Mouse (Mus musculus): ENCODE data around the gene Abhd11. TPM values are rescaled to one million over a fixed set of nuclear protein-coding genes. Genes with fewer than 3 reads are reported as not detected.
A peak's percentile ranks its signal among the peaks of the same experiment; 100 is the strongest.

The Abhd11 gene
- polyA plus RNA-seq, 1 experiment from 2014 or later: 42.7 TPM

GRCm38 (mm10) chr5:135023344-135024173 lies 14.6 kb downstream of the Abhd11 start, which contains the start of gene Stx1a:
Gene Stx1a (plus strand): TSS chr5:135023482.
- no peaks in the 10 kb centered on the region for H3K9me3 ChIP-seq (replicated peaks; ENCODE audit: control insufficient read depth, low read length)
- H3K4me1 ChIP-seq (ENCODE audit: control insufficient read depth, insufficient read depth, low read length): peaks cover 3% of the 10 kb centered on the region
- no peaks in the 10 kb centered on the region for H3K36me3 ChIP-seq (replicated peaks; ENCODE audit: control insufficient read depth, insufficient read depth, low read depth, low read length)
- peak within 1 kb of the TSS; percentile 73 for H3K9ac ChIP-seq (replicated peaks; ENCODE audit: low read length)
- DNase-seq (ENCODE audit: low spot score) (peak; percentile 95), ATAC-seq (replicated peaks; ENCODE audit: insufficient number of reproducible peaks, low FRiP score, low TSS enrichment, low read depth) (peak; percentile 88)
- H3K4me2 ChIP-seq (ENCODE audit: low read depth, low read length): peak within 1 kb of the TSS; percentile 97
- H3K4me3 ChIP-seq (ENCODE audit: low read depth, low read length): peak within 1 kb of the TSS; percentile 77
- 0 out of 2 replicates have a peak within 1 kb of the TSS, but pooled peaks have one; percentile 0 for H3K27ac ChIP-seq (replicated peaks; ENCODE audit: low read depth, low read length)
- WGBS: under 1% methylated on average over 60 of the region's 61 CpGs
- H3K27me3 ChIP-seq (ENCODE audit: control insufficient read depth, insufficient read depth, low read length): no peaks in the 10 kb centered on the region

DNA sequence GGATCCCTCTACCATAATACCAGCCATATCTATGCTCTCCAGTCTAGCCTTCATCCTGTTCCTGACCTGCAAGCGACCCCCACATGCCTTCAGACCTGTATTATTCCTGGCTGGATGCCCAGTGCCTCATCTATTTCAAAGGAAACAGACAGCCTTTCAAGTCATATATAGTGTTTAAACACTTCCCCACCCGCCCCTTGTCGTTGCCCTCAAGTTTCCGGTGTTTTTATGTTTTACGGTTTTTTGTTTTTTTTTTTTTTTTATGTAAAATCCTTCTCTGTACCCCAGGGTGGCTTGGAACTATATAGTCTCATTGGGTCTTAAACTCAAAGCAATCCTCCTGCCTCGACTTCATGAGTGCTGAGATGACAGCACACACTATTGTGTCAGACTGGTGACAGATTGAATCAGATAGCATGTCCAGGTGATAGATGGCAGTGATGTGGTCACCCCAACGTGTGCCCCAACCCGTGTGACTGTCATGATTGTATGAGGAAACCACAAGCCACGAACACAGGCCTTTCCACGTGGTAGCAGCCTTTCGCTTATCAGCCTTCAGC lies 15.8 kb downstream of the Abhd11 start:
- 69% methylated on average over 11 of the region's 11 CpGs for WGBS
- Histone ChIP-seq H3K27ac (replicated peaks; ENCODE audit: low read depth, low read length) (no peak overlapping the region), H3K4me1 (ENCODE audit: control insufficient read depth, insufficient read depth, low read length) (peaks cover 3% of the 10 kb centered on the region), H3K9me3 (replicated peaks; ENCODE audit: control insufficient read depth, low read length) (no peaks in the 10 kb centered on the region), H3K27me3 (ENCODE audit: control insufficient read depth, insufficient read depth, low read length) (no peaks in the 10 kb centered on the region), H3K4me2 (ENCODE audit: low read depth, low read length) (peak overlapping the region; percentile 97), H3K9ac (replicated peaks; ENCODE audit: low read length) (no peak overlapping the region), H3K36me3 (replicated peaks; ENCODE audit: control insufficient read depth, insufficient read depth, low read depth, low read length) (no peaks in the 10 kb centered on the region), H3K4me3 (ENCODE audit: low read depth, low read length) (peak overlapping the region; percentile 77)
- ATAC-seq (replicated peaks; ENCODE audit: insufficient number of reproducible peaks, low FRiP score, low TSS enrichment, low read depth) (no peak), DNase-seq (ENCODE audit: low spot score) (peak; percentile 63)

DNA sequence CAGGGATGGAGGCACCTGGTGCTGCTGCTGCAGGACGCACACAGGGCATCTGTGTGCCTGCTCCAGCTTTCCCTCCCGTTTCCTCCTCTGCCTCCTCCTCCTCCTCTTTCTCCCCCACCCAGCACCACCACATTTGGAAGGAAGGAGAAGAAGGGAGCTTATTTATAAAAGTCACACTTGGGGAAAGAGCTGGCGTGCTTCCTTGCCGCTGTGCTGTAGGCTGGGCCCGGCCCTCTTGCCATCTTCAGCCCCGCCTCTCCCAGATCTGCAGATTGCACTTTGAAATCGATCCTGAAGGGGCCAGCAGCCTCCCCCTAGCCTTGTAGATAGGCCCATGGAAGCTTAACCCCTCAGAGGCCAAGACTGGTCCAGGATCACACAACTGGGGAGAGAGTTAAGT lies 16.9 kb downstream of the Abhd11 start:
- 13% methylated on average over 7 of the region's 7 CpGs for WGBS
- H3K4me3 ChIP-seq (ENCODE audit: low read depth, low read length): no peak overlapping the region

DNA sequence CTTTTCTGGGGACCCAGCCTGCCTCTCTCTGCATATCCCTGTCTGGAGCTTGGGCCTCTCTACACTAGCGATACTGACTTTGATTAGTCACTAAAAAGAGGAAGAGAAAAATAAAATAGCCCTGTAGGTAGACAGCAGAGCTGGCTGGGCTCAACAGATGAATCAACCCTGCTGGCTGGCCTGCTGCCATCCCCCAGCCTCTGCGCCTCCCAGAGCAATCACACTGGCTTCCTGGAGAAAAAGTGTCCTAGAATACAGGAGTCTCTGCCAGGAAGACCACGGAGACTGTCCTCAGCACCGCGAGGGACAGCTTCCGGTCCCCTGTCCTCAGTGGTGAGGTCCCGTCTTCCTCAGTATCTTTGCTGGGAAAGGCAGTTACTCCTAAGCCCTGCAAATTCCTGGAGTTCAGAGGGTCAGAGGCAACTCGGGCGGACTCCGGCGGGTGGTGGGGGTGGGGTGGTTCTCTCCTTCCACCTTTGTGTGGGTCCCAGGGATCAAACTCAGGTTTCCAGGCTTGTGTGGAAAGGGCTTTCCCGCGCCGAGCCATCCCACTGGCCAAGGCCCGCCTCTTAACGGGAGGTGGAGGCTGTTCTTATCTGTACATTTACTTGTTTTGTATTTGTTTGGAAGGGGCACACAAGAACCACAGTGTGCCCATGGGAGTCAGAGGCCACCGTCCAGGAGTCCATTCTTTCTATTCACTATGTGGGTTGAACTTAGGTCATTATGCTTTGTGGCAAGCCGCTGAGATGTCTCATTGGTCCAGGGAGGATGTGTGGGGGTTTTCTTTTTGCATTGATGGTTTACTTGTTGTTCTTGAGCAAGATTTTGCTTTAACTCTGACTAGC lies 20.3 kb downstream of the Abhd11 start:
- Histone ChIP-seq H3K27me3 (ENCODE audit: control insufficient read depth, insufficient read depth, low read length) (no peaks in the 10 kb centered on the region), H3K9me3 (replicated peaks; ENCODE audit: control insufficient read depth, low read length) (no peaks in the 10 kb centered on the region), H3K9ac (replicated peaks; ENCODE audit: low read length) (peak overlapping the region; percentile 9; the same call in 1 of the 2 replicates), H3K36me3 (replicated peaks; ENCODE audit: control insufficient read depth, insufficient read depth, low read depth, low read length) (no peaks in the 10 kb centered on the region), H3K4me1 (ENCODE audit: control insufficient read depth, insufficient read depth, low read length) (no peaks in the 10 kb centered on the region; the same call in 1 of the 2 replicates), H3K4me2 (ENCODE audit: low read depth, low read length) (no peak overlapping the region), H3K4me3 (ENCODE audit: low read depth, low read length) (no peak overlapping the region), H3K27ac (replicated peaks; ENCODE audit: low read depth, low read length) (no peak overlapping the region)
- DNase-seq (ENCODE audit: low spot score) (no peak), ATAC-seq (replicated peaks; ENCODE audit: insufficient number of reproducible peaks, low FRiP score, low TSS enrichment, low read depth) (no peak)
- 55% methylated on average over 18 of the region's 18 CpGs for WGBS

More for the DNA sequence above, 16.9 kb downstream of the Abhd11 start:
- Histone ChIP-seq H3K4me2 (ENCODE audit: low read depth, low read length) (no peak overlapping the region; the same call in 1 of the 2 replicates), H3K9me3 (replicated peaks; ENCODE audit: control insufficient read depth, low read length) (no peaks in the 10 kb centered on the region), H3K4me1 (ENCODE audit: control insufficient read depth, insufficient read depth, low read length) (peaks cover 3% of the 10 kb centered on the region), H3K27me3 (ENCODE audit: control insufficient read depth, insufficient read depth, low read length) (no peaks in the 10 kb centered on the region), H3K27ac (replicated peaks; ENCODE audit: low read depth, low read length) (no peak overlapping the region), H3K9ac (replicated peaks; ENCODE audit: low read length) (peak overlapping the region; percentile 13; the same call in 1 of the 2 replicates), H3K36me3 (replicated peaks; ENCODE audit: control insufficient read depth, insufficient read depth, low read depth, low read length) (no peaks in the 10 kb centered on the region)
- DNase-seq (ENCODE audit: low spot score) (peak; percentile 45), ATAC-seq (replicated peaks; ENCODE audit: insufficient number of reproducible peaks, low FRiP score, low TSS enrichment, low read depth) (no peak)

GRCm38 (mm10) chr5:135032581-135032980 lies 23.6 kb downstream of the Abhd11 start:
- Histone ChIP-seq H3K4me1 (ENCODE audit: control insufficient read depth, insufficient read depth, low read length) (no peaks in the 10 kb centered on the region), H3K9me3 (replicated peaks; ENCODE audit: control insufficient read depth, low read length) (no peaks in the 10 kb centered on the region), H3K27ac (replicated peaks; ENCODE audit: low read depth, low read length) (no peak overlapping the region), H3K9ac (replicated peaks; ENCODE audit: low read length) (no peak overlapping the region), H3K27me3 (ENCODE audit: control insufficient read depth, insufficient read depth, low read length) (no peaks in the 10 kb centered on the region), H3K4me3 (ENCODE audit: low read depth, low read length) (no peak overlapping the region), H3K4me2 (ENCODE audit: low read depth, low read length) (no peak overlapping the region), H3K36me3 (replicated peaks; ENCODE audit: control insufficient read depth, insufficient read depth, low read depth, low read length) (no peaks in the 10 kb centered on the region)
- DNase-seq (ENCODE audit: low spot score): no peak
- WGBS: 86% methylated on average over 5 of the region's 5 CpGs
- no peak for ATAC-seq (replicated peaks; ENCODE audit: insufficient number of reproducible peaks, low FRiP score, low TSS enrichment, low read depth)

- Histone ChIP-seq H3K27me3 (ENCODE audit: control insufficient read depth, insufficient read depth, low read length) (no peaks in the 10 kb centered on the region), H3K27ac (replicated peaks; ENCODE audit: low read depth, low read length) (no peak overlapping the region), H3K9me3 (replicated peaks; ENCODE audit: control insufficient read depth, low read length) (no peaks in the 10 kb centered on the region), H3K4me1 (ENCODE audit: control insufficient read depth, insufficient read depth, low read length) (no peaks in the 10 kb centered on the region), H3K4me3 (ENCODE audit: low read depth, low read length) (no peak overlapping the region), H3K4me2 (ENCODE audit: low read depth, low read length) (no peak overlapping the region), H3K9ac (replicated peaks; ENCODE audit: low read length) (no peak overlapping the region), H3K36me3 (replicated peaks; ENCODE audit: control insufficient read depth, insufficient read depth, low read depth, low read length) (no peaks in the 10 kb centered on the region)
- 97% methylated on average over 2 of the region's 2 CpGs for WGBS
- ATAC-seq (replicated peaks; ENCODE audit: insufficient number of reproducible peaks, low FRiP score, low TSS enrichment, low read depth): no peak
- DNase-seq (ENCODE audit: low spot score): no peak
Measured at GRCm38 (mm10) chr5:135034593-135034992, 25.6 kb downstream of the Abhd11 start.

DNA sequence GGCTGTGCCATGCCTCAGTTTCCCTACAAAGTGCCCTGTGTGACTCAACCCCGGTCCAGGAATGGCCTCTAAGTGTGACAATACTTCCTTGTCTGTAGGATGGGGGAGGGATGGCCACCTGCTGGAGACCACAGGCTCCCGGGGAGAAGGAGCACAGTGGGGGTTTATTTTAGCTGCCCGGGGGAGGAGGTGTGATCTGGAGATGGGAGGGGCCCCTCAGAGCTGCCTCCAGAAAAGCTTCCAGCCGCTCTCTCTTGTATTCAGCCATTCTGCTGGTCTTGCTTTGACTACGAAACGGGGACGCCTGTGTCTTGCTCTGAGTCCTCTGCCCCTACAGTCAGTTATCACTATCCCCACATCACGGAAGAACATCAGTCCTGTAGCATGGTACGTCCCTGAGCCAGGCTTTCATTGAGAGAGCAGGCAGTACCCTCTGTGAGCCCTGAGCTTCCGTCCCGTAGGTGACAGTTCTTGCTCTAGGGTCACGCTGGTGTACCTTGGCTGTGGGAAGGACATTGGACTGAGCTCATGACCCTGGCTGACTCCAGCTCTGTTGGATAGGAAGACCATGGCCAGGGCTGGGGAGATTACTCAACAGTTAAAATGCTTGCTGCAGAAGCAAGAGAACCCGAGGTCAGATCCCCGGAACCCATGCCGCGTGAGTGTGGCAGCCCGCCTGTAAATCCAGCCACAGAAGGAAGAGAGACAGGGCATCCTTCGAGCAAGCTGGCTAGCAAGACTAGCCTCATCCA lies 26.8 kb downstream of the Abhd11 start:
- Histone ChIP-seq H3K27ac (replicated peaks; ENCODE audit: low read depth, low read length) (no peak overlapping the region), H3K27me3 (ENCODE audit: control insufficient read depth, insufficient read depth, low read length) (no peaks in the 10 kb centered on the region), H3K9me3 (replicated peaks; ENCODE audit: control insufficient read depth, low read length) (no peaks in the 10 kb centered on the region), H3K4me2 (ENCODE audit: low read depth, low read length) (no peak overlapping the region), H3K9ac (replicated peaks; ENCODE audit: low read length) (no peak overlapping the region), H3K4me3 (ENCODE audit: low read depth, low read length) (no peak overlapping the region), H3K4me1 (ENCODE audit: control insufficient read depth, insufficient read depth, low read length) (no peaks in the 10 kb centered on the region), H3K36me3 (replicated peaks; ENCODE audit: control insufficient read depth, insufficient read depth, low read depth, low read length) (no peaks in the 10 kb centered on the region; the same call in 1 of the 2 replicates)
- WGBS: 64% methylated on average over 18 of the region's 18 CpGs
- ATAC-seq (replicated peaks; ENCODE audit: insufficient number of reproducible peaks, low FRiP score, low TSS enrichment, low read depth): no peak
- no peak for DNase-seq (ENCODE audit: low spot score)

All from embryonic facial prominence, embryonic 11.5 days (tissue).